Mouse (Mus musculus) spleen, adult 10 weeks (tissue): ENCODE measurements around the gene Flywch2. TPM values are rescaled to one million over a fixed set of nuclear protein-coding genes. Genes with fewer than 3 reads are reported as not detected.

ENCODE experiments used
- polyA plus RNA-seq: library from polyadenylated mRNA; stranded (reverse); fragments of 350-450 nt; fragmentation: Illumina TruSeq; extraction: RNeasy Lipid Tissue Mini Kit (QIAGEN cat#74804); gene quantifications from one replicate; pipeline ENCODE4 v1.2.3, GENCODE M21; 2015; ENCODE audit warnings: low replicate concordance; ENCODE audit not compliant: insufficient read depth

The Flywch2 gene
- 0.57 TPM for polyA plus RNA-seq

DNA sequence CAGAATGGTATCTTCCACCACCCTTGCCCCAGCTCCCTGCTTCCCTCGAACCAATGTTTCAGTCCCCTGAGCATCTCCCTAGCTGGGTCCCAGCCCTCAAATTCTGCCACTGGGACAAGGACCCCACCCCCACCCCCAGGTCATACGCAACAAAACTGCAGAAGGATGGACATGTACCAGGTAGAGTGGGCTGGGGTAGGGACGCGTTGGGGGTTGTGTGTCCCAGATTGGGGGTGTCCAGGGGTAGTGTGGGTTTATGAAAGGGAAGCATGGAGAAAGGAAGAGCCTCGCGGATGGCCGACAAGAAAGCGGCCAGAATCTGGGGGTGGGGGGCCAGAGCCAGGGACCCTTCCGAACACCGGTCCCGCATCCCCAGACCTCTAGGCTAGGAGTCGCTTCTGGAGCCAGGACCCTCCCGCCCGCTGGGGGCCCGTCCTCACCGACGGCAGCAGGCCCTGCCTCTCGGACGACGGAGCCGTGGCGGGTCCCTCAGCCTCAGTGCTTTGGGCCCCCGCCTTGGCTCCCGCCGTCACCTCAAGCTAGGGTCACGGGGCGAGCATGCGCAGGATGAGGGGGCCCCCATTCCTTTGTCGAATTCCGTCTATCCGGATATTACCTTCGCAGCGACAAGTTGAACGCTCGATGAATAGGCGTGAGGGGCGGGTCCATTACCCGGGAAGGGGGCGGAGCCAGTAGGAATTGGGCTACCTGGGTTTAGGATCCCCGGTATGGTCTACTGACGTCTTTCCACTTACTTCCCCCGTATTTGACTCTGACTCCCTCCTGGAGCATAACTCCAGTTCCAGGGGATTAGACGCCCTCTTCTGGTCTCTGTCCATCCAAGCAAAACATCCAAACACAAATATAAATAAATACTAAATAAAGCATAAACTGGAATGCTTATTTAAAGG is at the start of gene Flywch2:
Flywch2 (minus strand) TSS at position 521 of the 911 bp plus-strand sequence.

DNA sequence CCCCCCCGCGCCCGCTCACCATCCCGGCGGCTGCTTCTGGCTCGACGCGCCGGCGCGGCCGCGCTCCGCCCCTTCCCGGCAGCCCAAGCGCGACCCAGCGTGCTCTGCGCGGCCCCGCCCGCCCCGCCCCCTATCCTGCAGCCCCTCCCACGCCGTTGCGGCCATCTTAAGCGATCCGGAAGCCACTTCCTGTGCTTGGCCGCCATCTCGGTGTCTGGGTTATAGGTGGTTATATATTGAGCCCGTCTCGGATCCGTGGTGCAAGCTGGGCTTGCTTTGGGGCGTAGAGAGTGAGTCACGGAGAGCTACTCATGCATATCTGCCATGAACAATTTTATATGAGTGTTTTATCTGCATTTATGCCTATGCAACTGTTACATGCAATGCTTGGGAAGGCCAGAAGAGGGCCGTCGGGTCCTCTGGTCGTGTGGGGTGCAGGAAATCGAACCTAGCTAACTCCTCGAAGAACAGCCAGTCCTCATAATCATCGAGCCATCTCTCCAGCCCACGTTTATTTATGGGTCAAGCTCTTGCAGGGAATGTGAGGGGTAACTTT is 43.3 kb upstream of the Flywch2 start, which contains the start of gene Elob:
Elob (minus strand) TSS at position 73 of the 556 bp plus-strand sequence.

DNA sequence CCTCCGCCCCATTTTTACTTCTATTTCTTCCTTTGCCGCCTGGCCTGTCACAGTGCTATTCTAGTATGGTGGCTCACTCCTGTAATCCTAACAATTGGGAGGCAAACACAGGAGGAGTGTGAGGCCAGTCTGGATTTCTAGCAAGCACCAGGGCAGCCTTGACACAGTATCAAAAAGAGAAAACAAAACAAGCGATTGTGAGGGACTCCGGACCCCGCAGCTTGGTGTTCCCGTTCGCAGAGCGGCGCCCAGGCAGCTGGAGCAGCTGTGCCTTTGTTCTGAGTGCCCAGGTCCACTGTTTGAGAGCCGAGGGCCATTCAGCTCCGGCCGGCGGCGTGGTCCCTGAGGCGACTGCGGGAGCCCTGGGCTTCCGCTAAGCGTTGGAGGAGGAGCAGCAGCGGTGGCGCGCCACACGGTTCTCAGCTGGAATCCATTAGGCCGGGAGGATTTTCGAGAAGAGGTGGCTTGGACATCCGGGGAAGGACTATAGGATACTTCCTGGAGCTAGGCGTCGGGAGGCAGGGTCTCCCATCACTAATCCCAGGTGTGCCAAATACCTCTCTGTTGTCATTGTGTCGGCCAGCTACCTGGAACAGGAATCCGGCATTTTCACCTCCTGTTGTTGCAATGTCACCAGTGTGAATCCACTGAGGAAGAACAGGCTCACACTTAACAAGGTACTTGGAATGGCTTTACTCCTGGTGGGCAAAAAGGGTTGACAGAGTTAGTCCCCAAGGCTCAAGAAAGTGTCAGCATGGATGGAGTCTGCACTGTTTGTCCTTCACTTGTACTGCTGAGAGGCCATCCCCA is 4.6 kb upstream of the Flywch2 start, which contains the start of gene Srrm2:
Srrm2 (plus strand) TSS at position 264 of the 810 bp plus-strand sequence.

DNA sequence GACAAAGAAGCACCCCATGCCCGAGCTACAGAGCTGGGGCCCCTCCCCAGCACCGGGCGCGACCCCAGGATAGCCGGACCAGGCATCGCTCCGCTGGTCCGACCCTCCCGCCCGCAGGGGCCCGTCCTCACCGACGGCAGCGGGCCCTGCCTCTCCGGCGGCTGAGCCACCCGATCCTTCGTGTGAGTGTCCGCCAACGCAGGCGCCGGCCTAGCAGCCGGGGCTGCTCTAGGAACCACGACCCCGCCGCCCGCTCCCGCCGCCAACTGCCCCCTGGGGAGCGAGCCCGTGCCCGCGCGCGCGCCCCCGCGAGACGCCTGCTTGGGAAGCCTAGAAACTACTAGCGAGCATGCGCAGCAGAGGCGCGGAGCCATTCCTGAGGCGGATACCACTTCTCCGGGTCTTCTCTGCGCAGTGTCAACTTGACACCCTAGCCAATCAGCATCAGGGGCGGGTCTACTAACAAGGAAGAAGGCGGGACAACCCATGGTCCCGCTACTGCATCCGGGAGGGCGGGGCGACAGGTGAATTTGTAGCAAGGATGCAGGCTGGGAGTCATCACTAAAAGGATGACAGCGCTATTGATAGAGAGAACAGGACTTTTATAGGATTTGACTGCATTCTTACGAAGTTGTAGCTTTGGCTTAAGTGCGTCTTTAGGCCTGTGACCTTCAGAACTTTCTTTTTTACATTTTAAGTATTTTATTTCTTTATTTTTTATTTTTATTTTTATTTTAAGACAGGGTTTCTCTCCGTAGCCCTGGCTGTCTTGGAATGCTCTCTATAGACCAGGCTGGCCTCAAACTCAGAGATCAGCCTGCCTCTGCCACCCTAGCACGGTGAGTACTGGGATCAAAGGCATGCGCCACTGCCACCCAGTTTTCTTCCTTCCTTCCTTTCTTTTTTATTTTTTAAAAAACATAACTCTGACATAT is 14.3 kb downstream of the Flywch2 start, which contains the start of gene Flywch1:
Flywch1 (minus strand) TSS at position 319 of the 935 bp plus-strand sequence.

DNA sequence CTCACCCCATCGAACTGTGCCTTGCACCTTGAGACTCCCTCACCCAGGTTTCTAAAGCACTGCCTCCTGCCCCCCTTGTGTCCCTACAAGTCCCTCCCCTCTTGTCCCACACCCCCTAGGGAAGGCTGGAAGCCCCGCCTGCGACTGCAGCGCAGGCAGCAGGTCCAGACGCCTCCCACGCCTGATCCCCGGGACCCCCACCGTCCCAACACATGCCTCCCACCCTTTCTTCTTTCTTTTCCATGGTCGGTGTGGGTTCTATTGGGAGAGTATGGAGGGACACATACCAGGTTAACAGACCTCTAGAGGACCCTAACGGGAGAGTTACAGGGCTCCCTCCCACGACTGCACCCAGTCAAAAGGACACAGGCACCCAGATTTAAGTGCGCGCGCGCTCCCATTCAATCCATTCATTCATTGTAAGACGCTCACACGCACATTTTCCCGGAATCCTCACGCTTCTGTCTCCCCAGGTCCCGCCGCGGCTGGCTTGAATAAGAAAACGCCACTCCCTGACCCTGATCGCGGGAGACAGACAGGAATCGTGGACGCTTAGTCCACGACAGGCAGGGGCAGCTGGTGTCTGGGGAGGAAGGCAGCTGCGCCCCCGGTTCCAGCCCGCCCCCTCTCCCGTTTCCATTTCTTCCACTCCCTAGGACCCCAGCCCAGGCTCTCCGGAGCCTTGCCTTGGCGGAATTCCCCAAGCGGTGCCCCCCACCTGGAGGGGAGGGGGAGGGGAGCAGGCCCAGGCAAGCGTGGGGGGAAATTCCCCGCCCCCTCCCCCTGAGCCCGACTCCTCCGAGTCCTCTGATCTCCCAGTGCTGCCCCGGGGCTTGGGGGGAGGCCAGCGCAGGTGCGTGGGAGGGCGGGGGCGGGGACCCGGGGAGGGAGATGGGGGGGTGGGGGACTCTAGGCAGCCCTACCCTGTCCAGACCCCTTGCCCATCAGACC is 40.3 kb downstream of the Flywch2 start, which contains the start of gene Kremen2:
Kremen2 (minus strand) TSS at position 533 of the 951 bp plus-strand sequence.

DNA sequence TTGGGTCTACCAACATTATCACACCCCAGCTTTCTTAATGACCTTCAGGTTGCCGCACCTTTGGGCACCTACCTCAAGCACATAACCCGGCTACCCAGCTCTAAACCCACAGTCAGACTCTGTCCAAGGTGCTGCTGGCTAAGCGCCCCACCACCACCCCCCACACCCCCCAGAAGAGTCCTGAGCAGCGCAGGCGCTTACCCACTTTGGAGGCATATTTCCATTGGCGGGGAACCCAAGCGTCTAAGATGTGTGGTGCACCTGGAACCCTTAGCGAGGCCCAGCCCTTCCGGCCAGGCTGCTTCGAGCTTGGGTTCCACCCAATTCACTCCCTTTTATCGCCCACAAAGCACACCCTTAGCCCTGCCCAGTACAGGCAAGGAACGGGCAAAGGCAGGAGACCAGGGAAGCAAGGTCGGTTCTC is 45.3 kb downstream of the Flywch2 start, which contains the start of gene Paqr4:
Paqr4 (minus strand) TSS at position 270 of the 424 bp plus-strand sequence.

Other genes with a start within 250 kb of the Flywch2 start
- gene Zfp213, start 221.8 kb downstream of the Flywch2 start, polyA plus RNA-seq: 4.4 TPM
- gene Zfp13, start 186.6 kb downstream of the Flywch2 start, polyA plus RNA-seq: 0.72 TPM
- gene Zscan10, start 185.2 kb downstream of the Flywch2 start, polyA plus RNA-seq: not detected
- 1.0 TPM for gene Mmp25, start 140.8 kb downstream of the Flywch2 start, polyA plus RNA-seq
- not detected for gene Bicdl2, start 125.6 kb downstream of the Flywch2 start, polyA plus RNA-seq
- 29.3 TPM for gene Hcfc1r1, start 112.5 kb downstream of the Flywch2 start, polyA plus RNA-seq
- gene Thoc6, start 112.2 kb downstream of the Flywch2 start, polyA plus RNA-seq: 9.4 TPM
- 4.0 TPM for gene Tnfrsf12a, start 108.6 kb downstream of the Flywch2 start, polyA plus RNA-seq
- gene Cldn6, start 106.8 kb downstream of the Flywch2 start, polyA plus RNA-seq: not detected
- not detected for gene Cldn9, start 102.1 kb downstream of the Flywch2 start, polyA plus RNA-seq
- not detected for gene 1520401A03Rik, start 63.3 kb downstream of the Flywch2 start, polyA plus RNA-seq
- gene Pkmyt1, start 59.7 kb downstream of the Flywch2 start, polyA plus RNA-seq: 7.6 TPM
- gene Paqr4, start 45.2 kb downstream of the Flywch2 start, polyA plus RNA-seq: 3.6 TPM
- 0.28 TPM for gene Kremen2, start 40.2 kb downstream of the Flywch2 start, polyA plus RNA-seq
- gene Flywch1, start 14.5 kb downstream of the Flywch2 start, polyA plus RNA-seq: 9.9 TPM
- gene Srrm2, start 4.5 kb upstream of the Flywch2 start, polyA plus RNA-seq: 445 TPM
- 39.3 TPM for gene Elob, start 43.1 kb upstream of the Flywch2 start, polyA plus RNA-seq
- not detected for gene Prss33, start 50.0 kb upstream of the Flywch2 start, polyA plus RNA-seq
- not detected for gene Prss32, start 57.8 kb upstream of the Flywch2 start, polyA plus RNA-seq
- gene Prss41, start 58.1 kb upstream of the Flywch2 start, polyA plus RNA-seq: 0.12 TPM
- not detected for gene Prss21, start 82.0 kb upstream of the Flywch2 start, polyA plus RNA-seq
- not detected for gene Dcpp1, start 94.8 kb upstream of the Flywch2 start, polyA plus RNA-seq
- not detected for gene Dcpp2, start 94.8 kb upstream of the Flywch2 start, polyA plus RNA-seq
- not detected for gene Dcpp3, start 131.4 kb upstream of the Flywch2 start, polyA plus RNA-seq
- not detected for gene Sbp, start 155.6 kb upstream of the Flywch2 start, polyA plus RNA-seq
- gene Sbpl, start 169.2 kb upstream of the Flywch2 start, polyA plus RNA-seq: not detected
- 11.0 TPM for gene Prss30, start 194.5 kb upstream of the Flywch2 start, polyA plus RNA-seq
- gene Prss22, start 212.0 kb upstream of the Flywch2 start, polyA plus RNA-seq: not detected